Mouse (Mus musculus) liver, adult (tissue): ENCODE results near the gene Nmnat2.

Experiments used
- GATA4 ChIP-seq: IDR thresholded peaks from 2 replicates; pipeline ENCODE4 v1.6.1; 2014; ENCODE audit warnings: mild to moderate bottlenecking, low read length; ENCODE audit not compliant: insufficient replicate concordance

Gene Nmnat2

DNA sequence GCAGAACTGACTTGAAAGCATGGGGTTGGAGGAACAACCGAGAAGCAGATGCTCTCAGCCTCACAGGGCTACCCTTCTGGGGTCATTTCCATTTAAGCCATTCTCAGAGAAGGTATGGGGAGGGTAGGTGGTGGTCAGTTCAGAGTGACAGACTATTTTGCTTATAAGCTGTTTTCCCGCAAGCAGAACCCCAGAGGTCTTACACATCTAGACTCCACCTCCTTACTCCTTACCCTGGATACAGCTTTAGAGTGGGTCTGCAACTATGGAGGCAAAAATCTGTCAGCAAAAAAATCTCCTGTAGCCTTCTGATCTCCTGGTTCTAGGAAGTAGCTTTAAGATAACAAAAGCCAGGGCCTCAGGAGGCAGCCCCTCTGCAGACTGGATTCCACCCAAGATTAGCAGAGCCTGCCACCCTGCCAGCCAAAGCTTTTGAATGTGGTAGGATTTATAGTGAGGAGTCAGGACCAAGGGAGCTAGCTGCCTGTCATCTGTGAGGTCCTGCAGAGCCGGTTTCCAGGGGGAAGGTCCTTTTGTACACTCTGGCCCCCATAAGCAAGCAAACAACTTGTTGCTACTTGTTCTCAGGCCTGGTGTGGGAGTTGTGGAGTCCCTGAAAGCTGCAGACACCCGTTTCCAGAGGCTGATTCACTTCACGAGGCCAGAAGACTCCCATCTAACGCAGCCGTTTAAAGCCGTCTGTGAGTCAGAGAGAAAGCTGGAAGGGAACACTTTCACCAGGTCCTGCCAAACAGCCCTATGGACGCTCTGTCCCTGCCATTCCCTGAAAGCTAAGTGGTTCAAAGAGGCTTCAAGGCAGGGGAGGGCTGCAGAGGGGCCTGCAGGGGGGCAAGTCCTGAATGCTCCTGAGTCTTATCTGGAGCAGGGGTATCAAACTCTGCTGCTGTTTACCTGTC, 179.3 kb downstream of the Nmnat2 start:
- no peak for TF ChIP-seq GATA4

DNA sequence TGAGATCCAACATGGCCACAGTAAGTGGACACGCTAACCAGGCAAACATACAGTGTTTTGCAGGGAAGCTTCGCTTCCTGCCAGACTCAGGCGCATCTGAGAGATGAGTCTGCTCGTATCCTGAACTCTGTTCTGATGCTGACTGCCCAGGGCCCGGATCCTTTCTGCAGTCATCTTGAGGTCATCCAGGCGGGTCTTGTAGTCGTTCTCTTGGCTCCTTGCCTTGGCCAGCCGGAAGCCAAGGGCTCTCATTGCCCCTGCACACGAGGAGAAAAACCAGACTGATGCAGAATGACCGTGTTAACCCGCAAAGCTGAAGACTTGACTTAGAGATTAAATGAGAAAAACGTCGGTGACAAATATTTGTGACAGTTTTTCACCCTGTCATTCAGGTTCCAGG, 181.9 kb downstream of the Nmnat2 start:
- no peak for TF ChIP-seq GATA4

DNA sequence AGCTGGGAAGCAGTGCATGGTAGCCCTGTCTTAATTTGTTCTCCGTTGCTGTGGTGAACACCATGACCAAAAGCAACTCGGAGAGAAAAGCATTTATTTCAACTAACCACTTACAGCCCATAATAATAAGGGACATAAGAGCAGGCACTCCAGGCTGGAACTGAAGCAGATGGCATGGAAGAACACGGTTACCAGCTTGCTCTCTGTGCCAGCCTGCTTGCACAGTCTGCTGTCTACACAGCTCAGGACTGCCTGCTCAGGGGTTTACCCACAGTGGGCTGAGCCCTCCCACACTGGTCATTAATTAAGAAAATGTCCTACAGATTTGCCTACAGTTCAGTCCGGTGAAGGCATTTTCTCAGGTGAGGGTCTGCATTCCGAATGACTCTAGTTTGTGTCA, 183.7 kb downstream of the Nmnat2 start:
- TF ChIP-seq GATA4, result no peak

DNA sequence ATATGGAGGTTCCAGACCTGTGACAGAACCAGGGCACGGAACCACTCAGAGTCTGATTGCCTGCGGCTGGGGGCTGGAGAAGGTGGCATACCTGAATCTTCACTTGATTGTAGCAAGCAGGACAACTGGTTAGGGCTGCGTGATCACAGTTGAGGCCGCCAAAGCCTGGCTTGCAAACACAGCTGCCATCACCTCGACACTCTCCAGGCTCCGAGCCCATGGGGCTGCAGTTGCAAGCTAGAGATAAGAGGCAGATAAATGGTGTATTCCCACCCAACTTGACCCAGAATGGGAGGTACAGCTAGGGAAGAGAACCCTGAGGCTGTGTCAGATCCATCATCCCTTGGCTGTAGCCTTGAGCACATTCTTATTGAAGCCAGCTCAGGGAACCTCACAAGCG, 184.8 kb downstream of the Nmnat2 start:
- TF ChIP-seq GATA4, result no peak

DNA sequence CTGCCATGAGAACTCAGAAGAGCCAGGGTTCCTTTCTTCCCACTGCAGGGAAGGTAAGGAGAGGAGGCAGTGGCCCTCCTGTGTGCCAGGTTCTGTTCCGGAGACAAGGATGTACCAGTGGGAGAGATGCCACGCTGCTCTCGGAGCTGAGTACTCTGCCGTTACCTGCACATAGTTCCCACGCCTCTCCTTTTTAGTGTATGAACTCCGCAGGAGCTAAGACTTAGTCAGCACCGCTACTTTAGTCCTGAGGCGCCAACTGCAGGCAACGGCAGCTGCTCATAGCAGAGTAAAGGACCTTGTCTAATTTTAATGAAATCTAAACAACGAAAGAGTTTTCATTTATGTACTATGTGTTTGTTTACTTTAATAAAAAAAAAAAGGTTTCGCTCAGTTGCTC, 185.5 kb downstream of the Nmnat2 start:
- TF ChIP-seq GATA4, result no peak

DNA sequence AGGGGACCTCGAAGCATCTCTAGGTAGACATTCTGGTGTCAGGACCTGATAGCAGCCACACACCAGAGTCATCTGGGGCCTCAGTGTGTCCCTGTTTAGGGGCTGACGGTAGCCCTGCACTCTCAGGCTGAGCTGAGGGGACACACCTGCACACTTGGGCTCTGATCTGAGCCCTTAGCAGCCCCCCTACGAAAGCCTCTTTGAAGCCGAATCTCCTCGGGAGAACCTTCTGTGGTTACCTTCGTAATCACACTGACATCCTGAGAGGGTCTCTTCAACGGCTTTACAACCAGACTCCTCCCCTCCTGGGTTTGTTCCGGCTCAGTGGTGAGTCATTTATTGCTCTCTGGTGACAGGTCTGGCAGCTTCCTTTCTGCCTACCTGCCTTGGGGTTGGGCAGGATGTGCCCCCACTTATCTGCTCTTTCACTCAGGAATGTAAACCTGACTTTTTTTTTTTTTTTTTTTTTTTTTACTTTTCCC, 186.0 kb downstream of the Nmnat2 start:
- no peak for TF ChIP-seq GATA4

DNA sequence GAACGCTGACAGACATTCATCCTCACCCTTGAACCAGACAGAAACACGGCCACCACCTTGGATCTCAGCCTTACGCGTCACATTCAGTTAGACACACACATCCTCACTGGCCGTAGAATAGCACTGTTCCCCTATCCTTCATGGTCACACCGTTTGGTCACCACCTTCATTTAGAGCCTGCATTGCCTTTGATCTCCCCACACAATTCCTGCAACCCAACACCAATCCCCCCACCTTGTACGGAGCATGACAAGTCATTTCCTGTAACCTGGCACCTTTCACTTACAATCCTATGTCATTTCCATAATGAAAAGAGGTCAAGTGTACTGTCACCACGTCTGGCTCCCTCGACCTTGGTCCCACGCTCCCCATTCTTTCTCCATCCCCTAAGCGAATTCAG, 189.2 kb downstream of the Nmnat2 start:
- no peak for TF ChIP-seq GATA4

DNA sequence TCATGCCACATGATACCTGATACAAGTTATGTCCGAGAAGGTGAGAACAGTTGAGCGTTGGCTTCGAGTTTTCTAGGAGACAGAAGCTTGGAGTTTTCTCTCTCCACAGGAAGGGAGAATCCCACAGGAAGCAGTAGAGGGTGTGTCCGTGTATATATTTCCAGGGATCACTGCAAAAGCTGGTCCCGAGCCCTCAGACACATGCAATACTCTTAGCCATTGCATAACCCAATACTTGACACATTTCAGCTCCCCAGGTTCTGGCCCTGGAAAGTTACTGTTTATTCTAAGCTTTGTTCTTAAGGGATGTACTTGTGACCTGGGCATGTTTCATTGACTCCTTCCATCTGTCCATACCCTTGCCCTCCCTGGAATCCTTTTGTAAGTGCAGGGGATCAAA, 191.0 kb downstream of the Nmnat2 start:
- TF ChIP-seq GATA4, result no peak

DNA sequence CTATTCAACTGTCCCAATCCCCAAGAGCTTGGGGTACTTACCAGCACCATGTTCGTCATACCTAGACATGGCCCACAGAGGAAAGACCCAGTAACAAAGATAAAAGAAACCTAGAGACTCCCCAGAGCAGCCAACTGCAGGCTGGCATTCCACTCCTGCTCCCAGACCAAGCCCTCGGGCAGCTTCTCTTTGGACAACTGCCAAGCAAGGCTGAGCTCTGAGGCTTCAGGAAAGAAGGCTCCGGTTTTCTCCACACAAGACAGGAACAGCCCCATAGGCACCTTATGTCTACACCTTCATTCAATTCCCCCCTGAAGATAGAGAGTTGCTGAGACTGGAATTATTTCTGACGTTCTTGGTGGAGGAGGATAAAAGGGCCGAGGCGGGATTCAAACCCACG, 197.8 kb downstream of the Nmnat2 start:
- TF ChIP-seq GATA4, result no peak

DNA sequence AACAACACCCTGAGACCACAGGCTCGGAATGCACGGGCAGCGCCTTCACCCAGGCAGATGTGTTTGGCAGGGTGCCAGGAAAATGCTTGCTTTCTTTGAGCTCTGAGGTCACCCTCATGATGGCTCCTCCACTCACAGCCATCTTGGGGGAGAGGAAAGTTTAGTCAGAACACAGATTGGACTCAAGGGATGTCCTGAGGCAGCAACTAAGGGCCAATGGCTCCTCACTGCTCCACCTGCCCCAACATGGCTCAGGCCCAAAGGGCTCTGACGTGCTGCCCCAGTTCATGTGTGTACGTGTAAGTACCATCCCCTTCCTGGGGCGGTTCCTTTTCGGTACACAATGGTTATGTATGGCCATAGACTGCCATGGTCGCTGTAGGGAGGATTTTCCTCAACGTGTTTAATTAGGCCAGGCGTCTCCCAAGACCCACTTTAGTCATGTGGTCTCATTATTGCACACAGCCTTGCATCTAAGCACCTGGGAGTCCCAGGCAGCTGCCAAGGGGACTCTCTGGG, 198.9 kb downstream of the Nmnat2 start:
- no peak for TF ChIP-seq GATA4

DNA sequence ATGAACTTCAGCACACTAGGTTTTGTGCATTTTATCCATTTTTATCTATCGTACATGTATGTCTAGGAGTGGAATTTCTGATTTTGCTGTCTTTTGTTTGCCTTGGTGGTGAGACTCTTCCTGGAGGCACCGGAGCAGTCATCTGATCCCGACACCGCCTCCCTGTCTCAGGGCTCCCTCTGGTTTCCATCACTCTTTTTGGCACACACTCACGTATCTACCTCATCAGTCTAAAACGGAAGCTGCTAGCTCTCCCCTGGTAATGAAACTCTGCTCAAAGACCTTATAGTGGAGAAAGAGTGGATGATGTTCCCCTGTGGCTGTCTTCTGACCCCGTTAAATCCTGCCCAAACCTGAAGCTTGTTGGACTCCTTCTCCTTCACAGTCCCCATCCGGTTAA, 200.6 kb downstream of the Nmnat2 start:
- no peak for TF ChIP-seq GATA4

DNA sequence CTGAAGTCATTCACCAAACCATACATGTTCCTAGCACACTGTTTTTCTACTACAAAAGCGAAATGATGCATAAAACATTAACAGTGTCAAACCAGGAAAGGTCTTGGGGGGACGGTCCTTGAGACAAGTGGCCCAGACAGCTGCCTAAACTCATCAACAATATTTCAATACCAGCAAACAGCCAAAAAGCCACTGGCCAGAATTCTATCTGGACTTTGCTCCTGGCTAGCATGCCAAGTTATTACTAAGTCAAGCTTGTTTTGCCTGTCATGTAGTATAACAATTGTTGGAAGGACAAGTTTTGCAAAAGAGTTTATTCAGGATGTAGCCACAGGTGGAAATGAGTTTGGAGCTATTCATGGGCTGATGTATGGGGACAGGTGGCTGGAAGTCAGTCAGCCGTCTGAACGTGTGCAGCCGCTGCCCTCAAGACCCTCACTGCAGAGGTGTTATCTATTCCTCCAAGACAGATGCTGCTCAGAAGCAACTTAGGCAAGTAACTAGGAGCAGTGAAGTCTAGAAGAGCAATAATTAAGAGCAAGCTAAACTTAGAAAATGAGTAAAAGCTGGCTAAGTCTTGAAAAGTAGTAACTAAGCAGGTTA, 202.3 kb downstream of the Nmnat2 start:
- no peak for TF ChIP-seq GATA4

DNA sequence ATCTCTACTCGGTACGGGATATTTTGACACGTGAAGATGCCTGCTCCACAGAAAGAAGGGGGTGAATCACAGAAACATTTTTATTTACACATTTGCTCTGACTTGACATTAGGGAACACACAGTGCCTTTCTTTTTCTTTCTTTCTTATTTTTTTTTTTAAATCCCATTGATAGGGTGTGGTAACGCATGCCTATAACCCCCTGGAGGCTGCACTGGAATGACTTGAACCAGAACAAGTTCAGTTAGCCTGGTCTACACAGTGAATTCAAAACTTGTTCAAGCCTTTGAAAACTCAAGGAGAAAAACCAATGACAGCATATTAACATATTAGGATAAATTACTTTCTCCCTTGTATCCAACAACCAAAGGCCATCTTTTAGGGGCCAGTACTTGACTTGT, 204.3 kb downstream of the Nmnat2 start:
- no peak for TF ChIP-seq GATA4

DNA sequence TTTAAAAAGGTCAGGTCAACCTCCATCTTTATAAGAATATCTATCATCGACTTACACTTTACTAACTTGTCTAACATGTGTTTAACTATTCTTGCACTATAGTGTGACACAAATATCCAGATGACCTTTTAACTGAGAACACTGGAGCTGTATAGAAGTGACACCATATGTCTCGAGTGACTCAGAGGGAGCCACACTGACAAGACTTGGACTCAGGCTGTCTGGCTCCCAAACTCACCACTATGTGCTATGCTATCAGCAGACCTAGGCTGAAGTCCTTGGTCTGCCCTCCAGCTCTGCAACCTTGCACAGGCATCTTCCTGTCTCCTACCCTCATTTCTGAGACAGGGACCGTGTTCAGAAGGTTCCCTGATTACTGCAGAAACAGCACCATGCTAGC, 209.0 kb downstream of the Nmnat2 start:
- TF ChIP-seq GATA4, result no peak

DNA sequence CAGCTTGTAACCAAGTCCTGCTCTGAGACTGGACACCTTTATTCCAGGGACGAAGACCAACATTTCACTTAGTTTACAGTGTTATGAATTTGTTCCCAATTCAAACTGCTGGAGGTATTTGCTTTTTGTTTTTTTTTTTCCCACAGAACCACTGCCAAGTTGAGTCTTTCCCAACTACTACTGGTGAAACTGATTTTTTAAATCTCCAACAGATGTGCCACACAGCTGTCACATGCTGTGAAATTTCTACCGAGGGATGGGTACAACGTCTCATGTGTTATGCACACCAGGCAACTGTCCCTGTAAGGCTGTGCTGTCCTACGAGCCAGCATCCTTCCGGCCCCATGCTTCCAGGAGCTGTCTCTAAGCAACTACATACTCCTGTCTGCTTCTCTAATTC, 213.5 kb downstream of the Nmnat2 start:
- no peak for TF ChIP-seq GATA4
